Mouse (Mus musculus) 3134 (cell line): ENCODE data around the gene Grasp.
A peak's percentile ranks its signal among the peaks of the same experiment; 100 is the strongest.

ENCODE experiments used
- DNase-seq: peaks from one replicate; pipeline ENCODE4 v3.0.0-alpha.2; 2011; ENCODE audit warnings: low spot score; ENCODE audit not compliant: insufficient read length; ENCODE audit errors: extremely low read depth

The Grasp gene

GRCm38 (mm10) chr15:101193971-101194370 is 30.0 kb upstream of the Grasp start:
- no peak for DNase-seq

- DNase-seq = no peak
These were observed 28.8 kb upstream of the Grasp start for GRCm38 (mm10) chr15:101194951-101195823.

DNA sequence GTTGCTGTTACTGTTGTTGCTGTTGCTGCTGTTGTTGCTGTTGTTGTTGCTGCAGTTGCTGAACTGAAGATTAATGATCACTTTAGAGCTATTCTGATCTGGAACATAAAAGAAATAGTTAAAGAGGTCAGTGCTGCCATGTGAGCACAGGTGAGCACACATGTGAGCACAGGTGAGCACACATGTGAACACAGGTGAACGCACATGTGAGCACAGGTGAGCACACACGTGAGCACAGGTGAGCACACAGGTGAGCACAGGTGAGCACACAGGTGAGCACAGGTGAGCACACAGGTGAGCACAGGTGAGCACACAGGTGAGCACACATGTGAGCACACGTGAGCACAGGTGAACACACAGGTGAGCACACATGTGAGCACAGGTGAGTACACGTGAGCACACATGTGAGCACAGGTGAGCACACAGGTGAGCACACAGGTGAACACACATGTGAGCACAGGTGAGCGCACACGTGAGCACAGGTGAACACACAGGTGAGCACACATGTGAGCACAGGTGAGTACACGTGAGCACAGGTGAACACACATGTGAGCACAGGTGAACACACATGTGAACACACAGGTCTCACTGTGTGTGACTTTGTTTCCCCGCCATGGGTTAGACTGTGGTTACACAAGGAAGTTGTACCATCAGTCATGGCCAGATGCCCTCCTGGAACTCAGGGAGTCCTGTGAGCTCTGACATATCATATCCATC is 27.8 kb upstream of the Grasp start:
- DNase-seq = no peak

GRCm38 (mm10) chr15:101196961-101197360 is 27.0 kb upstream of the Grasp start:
- DNase-seq = no peak

DNA sequence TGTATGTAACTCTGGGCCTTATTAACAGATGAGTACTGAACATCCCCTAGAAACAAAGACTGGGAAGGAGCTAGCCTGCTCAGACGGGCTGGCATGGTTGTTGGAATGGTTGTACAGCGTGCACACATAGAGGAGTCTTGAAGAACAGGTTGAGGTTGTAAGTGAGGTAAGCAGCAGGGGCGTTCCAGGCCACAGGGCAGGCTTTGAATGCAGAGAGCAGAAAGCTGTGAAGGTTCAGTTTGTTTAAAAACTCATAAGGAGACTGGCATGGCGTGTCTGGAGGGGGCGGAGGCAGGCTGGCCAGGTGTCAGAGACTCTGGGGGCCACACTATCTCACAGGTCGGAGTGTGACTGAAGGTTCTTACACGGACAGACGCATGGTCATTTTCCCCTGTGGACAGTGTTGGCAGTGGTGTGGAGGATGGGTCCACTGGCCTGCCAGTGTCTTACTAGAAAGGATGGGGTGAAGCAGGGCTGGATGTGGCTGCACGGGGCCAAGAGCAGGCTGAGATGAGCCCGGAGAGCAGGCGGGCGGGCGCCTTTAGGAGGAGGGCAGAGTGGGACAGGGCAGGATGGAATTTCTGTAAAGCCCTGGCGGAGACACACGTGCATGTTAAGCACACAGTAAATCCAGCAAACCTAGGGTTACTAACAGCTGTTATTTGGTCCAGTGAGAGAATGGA is 26.4 kb upstream of the Grasp start:
- no peak for DNase-seq

GRCm38 (mm10) chr15:101198218-101198617 is 25.8 kb upstream of the Grasp start:
- DNase-seq = no peak

DNA sequence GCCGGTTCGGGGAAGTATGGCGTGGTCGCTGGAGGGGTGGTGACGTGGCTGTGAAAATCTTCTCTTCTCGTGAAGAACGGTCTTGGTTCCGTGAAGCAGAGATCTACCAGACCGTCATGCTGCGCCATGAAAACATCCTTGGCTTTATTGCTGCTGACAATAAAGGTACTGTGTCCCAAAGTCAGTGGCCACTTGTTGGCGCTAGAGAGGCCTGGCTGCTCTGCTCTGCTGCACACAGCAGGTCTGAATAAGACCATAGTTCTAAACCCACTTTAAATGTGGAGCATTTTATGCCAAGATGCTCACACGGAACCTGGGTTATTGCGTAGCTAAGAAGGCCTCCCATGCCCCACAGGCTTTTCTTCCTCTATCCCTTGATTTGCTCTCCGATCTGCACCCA is 25.1 kb upstream of the Grasp start:
- DNase-seq = no peak

- DNase-seq = no peak
These were observed 23.2 kb upstream of the Grasp start for GRCm38 (mm10) chr15:101200777-101201295.

DNA sequence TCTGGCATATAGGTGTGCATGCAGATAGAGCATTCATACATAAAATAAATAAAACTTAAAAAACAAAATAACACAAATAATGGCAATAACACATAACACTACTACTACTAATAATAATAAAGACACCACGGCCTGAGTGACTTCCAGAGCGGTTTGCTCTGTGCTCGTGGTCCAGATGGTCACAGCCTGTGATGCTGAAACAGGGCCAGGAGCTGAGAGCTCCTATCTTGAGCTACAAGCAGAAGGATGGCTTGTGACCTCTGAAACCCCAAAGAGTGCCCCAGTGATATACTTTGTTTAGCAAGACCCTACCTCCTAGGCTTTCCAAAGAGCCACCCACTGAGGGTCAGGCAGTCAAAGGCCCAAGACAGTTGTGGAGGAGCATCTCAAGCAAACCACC is 22.6 kb upstream of the Grasp start:
- DNase-seq = no peak

GRCm38 (mm10) chr15:101203673-101204072 is 20.3 kb upstream of the Grasp start:
- DNase-seq = no peak

GRCm38 (mm10) chr15:101204781-101205180 is 19.2 kb upstream of the Grasp start:
- no peak for DNase-seq

- no peak for DNase-seq
These were observed 13.8 kb upstream of the Grasp start for GRCm38 (mm10) chr15:101210228-101210627.

DNA sequence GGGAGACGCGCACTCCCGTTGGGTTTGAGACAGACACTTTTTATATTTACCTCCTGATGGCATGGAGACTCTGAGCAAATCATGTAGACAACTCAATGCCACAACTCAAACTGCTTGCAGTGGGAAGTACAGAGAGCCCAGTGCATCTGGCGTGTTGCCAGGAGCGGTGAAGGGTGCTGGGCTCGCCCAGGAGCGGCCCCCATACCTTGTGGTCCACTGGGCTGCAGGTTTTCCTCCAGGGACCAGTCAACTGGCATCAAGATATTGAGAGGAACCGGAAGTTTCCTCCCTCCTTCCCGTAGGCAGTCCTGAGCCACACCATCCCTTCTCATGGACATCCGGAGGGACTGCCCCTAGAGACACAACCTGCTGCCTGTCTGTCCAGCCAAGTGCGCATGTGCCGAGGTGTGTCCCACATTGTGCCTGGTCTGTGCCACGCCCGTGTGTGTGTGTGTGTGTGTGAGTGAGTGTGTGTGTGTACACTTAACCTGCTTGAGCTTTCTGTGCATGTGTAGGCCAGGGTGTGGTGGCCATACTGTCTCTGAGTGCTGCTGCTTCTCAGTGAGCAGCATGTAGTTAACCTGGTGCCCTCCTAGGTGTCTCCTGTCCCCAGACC is 12.9 kb upstream of the Grasp start:
- DNase-seq = no peak

GRCm38 (mm10) chr15:101212435-101212834 is 11.6 kb upstream of the Grasp start:
- DNase-seq = peak; percentile 47

DNA sequence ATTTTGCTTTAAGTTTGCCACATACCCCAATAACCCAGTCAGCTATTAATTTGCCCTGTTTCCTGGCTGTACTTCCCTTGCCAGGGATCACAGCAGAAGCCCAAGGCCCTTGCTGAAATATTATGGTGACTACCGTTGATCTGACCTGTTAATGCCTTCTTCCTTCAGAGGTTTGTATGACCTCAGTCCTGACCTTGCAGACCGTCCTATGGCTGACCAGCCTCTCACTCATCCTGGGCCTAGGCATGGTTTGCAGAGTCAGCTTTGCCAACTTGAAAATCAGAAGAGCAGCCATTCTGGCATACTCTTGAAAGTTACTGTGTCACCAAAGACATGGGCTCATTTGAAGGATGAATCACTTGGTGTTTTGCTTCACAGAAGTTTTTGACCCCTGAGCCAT is 8.9 kb upstream of the Grasp start:
- DNase-seq = no peak

DNA sequence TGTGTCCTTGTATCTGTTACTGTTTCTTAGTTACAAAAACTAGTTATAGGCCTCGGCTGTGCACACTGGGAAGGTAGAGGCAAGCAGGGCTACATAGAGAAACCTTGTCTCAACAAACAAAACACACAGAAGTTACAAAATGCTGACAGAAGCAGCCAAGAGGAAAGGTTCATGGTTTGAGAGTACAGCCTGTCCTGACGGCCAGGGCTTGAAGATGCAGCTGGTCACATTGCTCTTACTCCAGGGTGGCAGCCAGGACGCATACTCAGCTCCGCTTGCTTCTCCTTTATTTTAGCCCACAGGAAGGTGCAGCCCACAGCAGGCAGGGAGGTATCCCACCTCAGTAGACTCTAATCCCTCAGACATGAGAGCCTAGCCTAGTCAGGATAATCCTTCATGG is 8.0 kb upstream of the Grasp start:
- no peak for DNase-seq

DNA sequence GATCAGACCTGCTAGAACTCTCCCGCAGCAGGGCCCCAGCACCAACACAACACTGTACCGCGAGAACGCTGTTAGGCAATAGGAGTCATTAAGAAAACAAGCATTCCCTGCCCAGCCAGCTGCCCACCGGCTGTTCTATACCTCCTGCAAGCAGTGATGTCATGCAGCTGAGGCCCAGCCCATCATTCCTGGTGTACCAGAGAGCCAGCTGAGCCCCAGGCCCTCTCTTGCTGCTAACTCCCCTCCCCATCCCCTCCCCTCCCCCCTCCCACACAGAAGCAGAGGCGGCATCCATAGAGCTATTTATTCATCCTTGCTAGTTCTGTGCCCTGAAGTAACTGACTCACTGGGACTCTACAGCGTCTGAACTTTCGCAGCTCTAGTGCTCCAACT is 3.1 kb upstream of the Grasp start:
- DNase-seq = no peak

DNA sequence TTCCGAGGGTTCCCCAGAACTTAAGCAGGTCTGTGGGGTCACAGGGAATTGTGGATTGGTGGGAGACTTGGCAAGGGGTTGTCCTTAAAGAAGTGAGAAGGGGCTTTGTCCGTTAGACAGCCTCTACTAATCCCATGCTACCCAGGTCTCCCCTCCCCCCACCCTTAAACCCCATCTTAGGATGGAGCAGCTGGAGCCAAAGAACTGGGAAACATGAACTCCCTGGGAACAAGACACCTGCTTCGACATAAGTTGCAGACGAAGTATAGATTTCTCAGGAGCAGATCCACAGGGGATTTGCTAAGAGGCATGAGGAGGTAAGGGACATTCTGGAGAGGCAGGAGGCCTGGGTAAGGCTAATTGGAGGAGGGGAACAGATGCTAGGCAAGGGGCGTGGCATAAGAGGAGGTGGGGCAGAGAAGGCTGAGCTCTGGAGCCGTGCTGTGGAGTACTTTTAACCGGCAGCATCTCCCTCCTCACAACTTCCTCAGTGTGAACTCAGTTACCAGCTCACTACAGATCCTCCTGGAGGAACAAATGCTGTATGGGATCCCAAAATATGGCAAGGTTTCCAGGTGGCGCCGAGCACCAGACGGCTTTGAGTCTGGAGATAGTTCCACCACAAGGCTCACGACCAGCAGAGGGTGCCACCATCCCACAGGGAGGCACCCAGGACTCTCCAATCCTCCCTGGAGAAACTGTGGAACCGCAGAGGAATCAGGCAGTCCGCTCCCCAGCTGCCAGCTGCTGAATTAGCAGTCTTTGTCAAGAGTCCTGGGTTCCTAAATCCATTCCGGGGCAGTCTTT is 2.5 kb upstream of the Grasp start:
- peak; percentile 74 for DNase-seq

DNA sequence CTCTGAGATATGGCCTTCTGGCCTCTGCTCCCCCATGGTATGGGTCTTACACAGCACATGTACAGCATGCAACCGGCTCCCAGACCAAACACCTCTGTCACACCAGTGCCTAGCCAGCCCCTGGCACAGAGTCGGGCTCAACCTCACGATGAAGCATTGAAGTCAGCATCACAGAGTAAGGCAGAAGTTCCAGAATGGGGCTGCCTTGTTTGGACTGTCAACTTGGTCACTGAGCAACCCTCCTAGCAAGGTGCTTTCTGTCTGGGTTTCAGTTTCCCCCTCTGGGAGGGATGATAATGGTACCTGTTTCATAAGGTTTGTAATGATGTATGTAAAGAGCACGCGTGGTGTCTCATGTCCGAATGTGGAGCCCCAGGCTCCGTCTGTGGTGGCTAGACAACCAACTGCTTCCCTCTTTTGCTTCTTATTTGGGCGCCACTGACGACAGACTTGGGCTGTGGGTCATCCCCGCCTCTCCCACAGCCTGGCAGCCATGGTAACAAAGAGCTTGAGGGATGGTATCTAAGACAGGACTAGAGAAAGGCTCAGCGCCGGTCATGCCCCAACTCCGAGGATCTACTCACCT is 998 bp upstream of the Grasp start:
- DNase-seq = no peak

DNA sequence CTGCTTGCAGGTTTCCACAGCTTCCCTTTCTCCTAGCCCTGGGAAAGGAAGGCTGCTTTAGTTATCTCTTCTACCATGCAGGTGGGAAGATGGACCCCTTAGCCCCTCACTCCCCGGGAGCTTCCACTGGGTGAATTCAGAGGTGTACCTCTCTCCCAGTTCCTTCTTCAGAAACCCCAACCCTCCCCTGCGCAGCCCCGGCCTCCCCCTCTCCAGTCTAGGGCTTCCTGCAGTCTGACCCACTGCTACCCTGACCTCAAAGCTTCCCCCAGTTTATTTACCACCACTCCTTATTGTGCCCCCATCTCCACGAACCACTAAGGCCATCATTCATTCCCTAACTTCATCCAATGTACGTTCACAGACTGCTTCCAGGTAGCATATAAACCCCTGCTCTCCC is 392 bp upstream of the Grasp start:
- DNase-seq = no peak
